Mouse (Mus musculus) megakaryocyte, embryonic 14.5 days (primary cell): ENCODE data around the gene Frmd4b.

ENCODE experiments used
- FLI1 ChIP-seq: IDR thresholded peaks from 2 replicates; pipeline ENCODE4 v1.6.1; 2012; ENCODE audit warnings: low read length, inconsistent platforms, mixed read lengths
- GATA1 ChIP-seq: IDR thresholded peaks from 3 replicates; pipeline ENCODE4 v1.6.1; 2012; ENCODE audit warnings: mixed read lengths, low read length, inconsistent platforms, borderline replicate concordance

DNA sequence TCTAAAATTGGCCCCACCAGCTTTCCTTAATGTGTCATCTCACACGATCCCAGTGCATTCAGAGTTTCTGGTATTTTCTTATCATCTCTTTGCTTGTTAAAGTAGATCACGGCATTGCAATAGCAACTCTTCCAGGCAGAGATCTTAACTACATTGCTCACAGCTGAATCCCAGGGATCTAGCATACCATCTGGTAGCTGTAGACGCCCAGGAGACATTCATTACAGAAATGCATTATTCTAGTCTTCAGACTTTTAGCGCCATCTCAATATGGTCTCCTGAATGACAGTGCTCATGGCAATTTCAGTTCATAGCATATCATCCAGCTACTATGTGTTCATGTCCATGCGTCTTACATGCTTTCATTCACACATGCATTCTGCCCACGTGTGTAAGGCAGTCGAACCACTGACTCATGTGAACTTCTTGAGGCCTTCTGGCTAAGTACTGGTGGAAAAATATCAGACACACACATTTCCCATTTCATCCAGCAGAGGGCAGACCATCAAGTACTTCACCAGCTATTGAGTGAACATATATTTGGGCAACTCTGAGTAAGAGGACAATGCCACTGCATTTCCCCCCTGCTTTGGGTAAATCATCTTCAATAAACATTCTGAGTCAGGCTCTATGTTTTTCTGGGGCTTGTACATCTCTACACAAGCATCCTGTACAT lies 197.4 kb downstream of the Frmd4b start:
- TF ChIP-seq GATA1 (no peak), FLI1 (no peak)
